Mouse (Mus musculus): ENCODE measurements around the gene Ighmbp2. TPM values are rescaled to one million over a fixed set of nuclear protein-coding genes. Genes with fewer than 3 reads are reported as not detected.
"Not testable (repeated sequence)": the region's sequence is repeated elsewhere in the genome, so short reads cannot be mapped to it uniquely, and the experiment has no call there.

The Ighmbp2 gene
- polyA plus RNA-seq, 2 experiments from 2014 or later, result 4.9 to 7.4 TPM

- no peak for ATAC-seq
Observed at GRCm38 (mm10) chr19:3281886-3282285, 931 bp downstream of the Ighmbp2 start.

GRCm38 (mm10) chr19:3275744-3276365, 7.0 kb downstream of the Ighmbp2 start:
- no peak for ATAC-seq

GRCm38 (mm10) chr19:3273331-3273730, 9.5 kb downstream of the Ighmbp2 start:
- no peak for ATAC-seq

GRCm38 (mm10) chr19:3271366-3271765, 11.5 kb downstream of the Ighmbp2 start:
- no peak for ATAC-seq

GRCm38 (mm10) chr19:3269803-3270202, 13.0 kb downstream of the Ighmbp2 start:
- no peak for ATAC-seq

- no peak for ATAC-seq
Observed at GRCm38 (mm10) chr19:3269279-3269678, 13.5 kb downstream of the Ighmbp2 start.

GRCm38 (mm10) chr19:3268218-3268980, 14.4 kb downstream of the Ighmbp2 start:
- ATAC-seq, result no peak

- ATAC-seq, result no peak
Observed at GRCm38 (mm10) chr19:3267340-3267739, 15.5 kb downstream of the Ighmbp2 start.

GRCm38 (mm10) chr19:3266676-3267075, 16.1 kb downstream of the Ighmbp2 start:
- ATAC-seq, result no peak

- no peak for ATAC-seq
Observed at GRCm38 (mm10) chr19:3266136-3266535, 16.7 kb downstream of the Ighmbp2 start.

GRCm38 (mm10) chr19:3265180-3265579, 17.6 kb downstream of the Ighmbp2 start:
- no peak for ATAC-seq

GRCm38 (mm10) chr19:3264348-3264747, 18.5 kb downstream of the Ighmbp2 start:
- ATAC-seq, result no peak

GRCm38 (mm10) chr19:3261764-3262525, 20.9 kb downstream of the Ighmbp2 start:
- no peak for ATAC-seq

- no peak for ATAC-seq
Observed at GRCm38 (mm10) chr19:3261336-3261735, 21.5 kb downstream of the Ighmbp2 start.

GRCm38 (mm10) chr19:3260591-3260990, 22.2 kb downstream of the Ighmbp2 start:
- ATAC-seq, result no peak

- no peak for ATAC-seq
Observed at GRCm38 (mm10) chr19:3260016-3260415, 22.8 kb downstream of the Ighmbp2 start.

GRCm38 (mm10) chr19:3225261-3225660, 57.6 kb downstream of the Ighmbp2 start:
- ATAC-seq, result not testable (repeated sequence)

GRCm38 (mm10) chr19:3214937-3215336, 67.9 kb downstream of the Ighmbp2 start:
- not testable (repeated sequence) for ATAC-seq

Other genes starting within 250 kb of the Ighmbp2 start
- gene Mrpl21, start 116 bp downstream of the Ighmbp2 start, polyA plus RNA-seq (2017; shearing (Covaris generic)), result 100 to 1,000 TPM in 1 of 2 experiments, 10 to 100 TPM in 1; 88.6 to 126 TPM
- gene Cpt1a, start 39.3 kb upstream of the Ighmbp2 start, polyA plus RNA-seq (2017; shearing (Covaris generic)), result 10 to 100 TPM; 17.1 to 31.7 TPM
- not detected for gene Tesmin, start 105.8 kb upstream of the Ighmbp2 start, polyA plus RNA-seq (2017; shearing (Covaris generic))
- 1 to 10 TPM in 1 of 2 experiments, not detected in 1; 9.1 TPM for gene Gal, start 131.5 kb upstream of the Ighmbp2 start, polyA plus RNA-seq (2017; shearing (Covaris generic))

Measured in CD4-positive, CD25-positive, alpha-beta regulatory T cell, adult 4 months (primary cell).